ENCODE assay signal across 10 mouse cellular contexts in the genomic region with DNA sequence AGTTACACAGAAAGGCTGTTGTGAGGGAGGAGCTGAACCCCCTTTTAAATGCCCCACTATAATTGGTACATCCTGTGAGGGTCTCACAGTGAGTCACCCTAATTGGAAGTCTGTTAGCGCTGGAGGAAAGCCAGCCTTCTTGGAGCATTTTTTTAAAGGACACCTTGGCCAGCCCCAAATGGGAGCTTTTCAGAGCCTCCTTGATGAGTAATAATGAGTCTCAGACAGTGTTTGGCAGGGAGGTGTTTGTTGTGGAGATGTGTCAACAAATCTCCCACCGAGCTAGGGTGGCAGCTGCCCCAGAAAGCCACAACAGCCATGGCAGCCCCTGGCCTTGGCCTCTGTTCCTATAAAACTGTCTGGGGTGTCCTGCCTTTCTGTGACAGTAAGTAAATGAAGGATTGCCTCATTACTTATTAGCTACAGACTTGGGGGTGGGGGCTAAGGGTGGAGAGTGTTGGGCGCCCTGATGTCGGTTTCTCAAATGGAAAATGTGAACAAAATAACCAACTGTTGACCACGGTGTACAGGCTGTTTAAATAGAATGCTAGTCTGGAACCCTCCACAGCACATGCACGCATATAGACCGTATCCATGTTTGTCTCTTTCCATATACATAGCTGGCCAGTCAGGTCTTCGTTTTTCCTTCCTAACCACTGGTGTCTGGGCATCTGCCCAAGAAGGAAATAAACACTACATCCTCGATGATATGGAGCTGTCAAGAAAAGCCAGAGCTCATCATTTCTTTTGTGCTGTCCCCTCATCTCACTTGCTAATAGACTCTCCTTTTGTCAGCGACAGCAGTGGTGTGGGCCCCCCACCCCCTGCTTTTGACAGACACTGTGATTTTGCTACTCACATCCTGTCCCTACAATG.
A peak's percentile ranks its signal among the peaks of the same experiment; 100 is the strongest.
DNase-seq lines count a peak whose midpoint lies in the region; ATAC-seq and TF ChIP-seq lines count a peak whose summit lies in the region.
"Had no signal": no experiment of that assay in that cellular context is flagged by ENCODE, and none has a peak within 500 bp of the region (broad histone marks: within the 10 kb centered on the region; RNA-seq: fewer than 3 reads in every experiment).

No protein-coding gene starts in this region.

- no peak overlapping the region for H3K9ac ChIP-seq in liver, embryonic 14.5 days (replicated peaks)
- H3K9ac ChIP-seq: heart, embryonic 15.5 days; neural tube, embryonic 12.5 days had no signal

- no peak for TF ChIP-seq POLR2A in embryonic fibroblast, embryonic 13.5 days (IDR thresholded peaks at IDR 0.05; ENCODE audit: low read depth, low read length)

- no peak overlapping the region for H3K4me2 ChIP-seq in liver, embryonic 14.5 days (ENCODE audit: low read depth)
- H3K4me2 ChIP-seq: heart, embryonic 15.5 days; neural tube, embryonic 12.5 days had no signal

- WGBS in liver, embryonic 14.5 days (ENCODE audit: insufficient replicate concordance), result 57% methylated on average over 10 of the region's 10 CpGs

- no peaks in the 10 kb centered on the region for H3K27me3 ChIP-seq in liver, embryonic 14.5 days (ENCODE audit: control insufficient read depth, insufficient read depth, low read length)
- H3K27me3 ChIP-seq: heart, embryonic 15.5 days; neural tube, embryonic 12.5 days had no signal

- TF ChIP-seq EP300 in liver, embryonic 14.5 days (IDR thresholded peaks at IDR 0.05; ENCODE audit: low read depth), result no peak

- H3K27ac ChIP-seq in embryonic fibroblast, embryonic 13.5 days (ENCODE audit: insufficient read depth, low read length), result peak overlapping the region; percentile 94
- H3K27ac ChIP-seq in liver, embryonic 14.5 days, result no peak overlapping the region
- H3K27ac ChIP-seq: heart, embryonic 15.5 days; neural tube, embryonic 12.5 days had no signal

- no peaks in the 10 kb centered on the region for H3K36me3 ChIP-seq in liver, embryonic 14.5 days (replicated peaks; ENCODE audit: control insufficient read depth, insufficient read depth, low read depth)
- H3K36me3 ChIP-seq: heart, embryonic 15.5 days; neural tube, embryonic 12.5 days had no signal

- no peaks in the 10 kb centered on the region for H3K9me3 ChIP-seq in liver, embryonic 14.5 days (ENCODE audit: control insufficient read depth, low read length)
- H3K9me3 ChIP-seq: heart, embryonic 15.5 days; neural tube, embryonic 12.5 days had no signal

- peaks cover 27% of the 10 kb centered on the region for H3K4me1 ChIP-seq in embryonic fibroblast, embryonic 13.5 days (ENCODE audit: control insufficient read depth, insufficient read depth, low read length)
- no peaks in the 10 kb centered on the region for H3K4me1 ChIP-seq in liver, embryonic 14.5 days (replicated peaks; ENCODE audit: control insufficient read depth in 2 of 2, insufficient read depth in 2 of 2, low read length in 1 of 2)
- H3K4me1 ChIP-seq: neural tube, embryonic 12.5 days had no signal

- TF ChIP-seq CTCF in embryonic fibroblast, embryonic 13.5 days (IDR thresholded peaks at IDR 0.05; ENCODE audit: borderline replicate concordance, insufficient read depth, low read length), result no peak
- no peak for TF ChIP-seq CTCF in liver, embryonic 14.5 days (IDR thresholded peaks at IDR 0.05; ENCODE audit: low read depth)

- intact Hi-C loops in left cerebral cortex, postnatal 14 days (cut with DNase I), result no loop called here
- intact Hi-C loops in left cerebral cortex, postnatal 25 days (cut with DNase I), result no loop called here

- H3K4me3 ChIP-seq in embryonic fibroblast, embryonic 13.5 days (ENCODE audit: insufficient read depth, low read length), result no peak overlapping the region
- H3K4me3 ChIP-seq in liver, embryonic 14.5 days (ENCODE audit: insufficient read depth in 1 of 2, low read depth in 2 of 2, low read length in 2 of 2), result no peak overlapping the region
- H3K4me3 ChIP-seq: heart, embryonic 15.5 days; neural tube, embryonic 12.5 days had no signal

- DNase-seq in left cerebral cortex, postnatal 14 days (ENCODE audit: low spot score in 2 of 2), result peak; percentile 18 to 40
- DNase-seq in left cerebral cortex, postnatal 25 days (ENCODE audit: low spot score in 2 of 2), result no peak
- peak; percentile 88 for DNase-seq in Muller cell, postnatal 12 days (ENCODE audit: inconsistent ontology term)
- DNase-seq in liver, embryonic 14.5 days (ENCODE audit: low read depth in 3 of 3, low spot score in 3 of 3), result no peak
- no peak for DNase-seq in embryo, embryonic 10 days (ENCODE audit: low spot score)
- DNase-seq in left cerebral cortex, adult 18-20 months (ENCODE audit: low spot score in 2 of 2), result no peak
- DNase-seq in heart, adult 9 months (ENCODE audit: low spot score in 2 of 2), result no peak

- ATAC-seq in liver, embryonic 14.5 days (ENCODE audit: insufficient read depth), result peak; percentile 35; the same call in 1 of the 2 replicates

Comparison
In these comparisons a context has a peak if more than half of its experiments do, and no peak if none do; other contexts are left out.
1. DNase-seq: peak in left cerebral cortex, postnatal 14 days (2 of 2) and Muller cell, postnatal 12 days (single experiment); none in left cerebral cortex, postnatal 25 days (0 of 2), liver, embryonic 14.5 days (0 of 3), embryo, embryonic 10 days (single experiment), left cerebral cortex, adult 18-20 months (0 of 2) and heart, adult 9 months (0 of 2).